Mouse (Mus musculus): ENCODE data around the gene Hsd17b2. TPM values are rescaled to one million over a fixed set of nuclear protein-coding genes. Genes with fewer than 3 reads are reported as not detected.

Gene Hsd17b2
- polyA plus RNA-seq, 1 experiment from 2014 or later, result not detected

GRCm38 (mm10) chr8:117783021-117783420 is 81.3 kb downstream of the Hsd17b2 start:
- H3K4me2 ChIP-seq (ENCODE audit: low read depth, low read length, severe bottlenecking), result no peak overlapping the region
- H3K27me3 ChIP-seq (ENCODE audit: control insufficient read depth, insufficient read depth, low read length), result no peaks in the 10 kb centered on the region
- no peak overlapping the region for H3K9ac ChIP-seq (ENCODE audit: low read length)
- H3K36me3 ChIP-seq (ENCODE audit: control insufficient read depth, insufficient read depth, low read length), result no peaks in the 10 kb centered on the region; the same call in 1 of the 2 replicates
- H3K27ac ChIP-seq (ENCODE audit: low read depth, low read length), result no peak overlapping the region
- no peaks in the 10 kb centered on the region; the same call in 1 of the 2 replicates for H3K9me3 ChIP-seq (ENCODE audit: control insufficient read depth, low read length)
- no peaks in the 10 kb centered on the region for H3K4me1 ChIP-seq (replicated peaks; ENCODE audit: control insufficient read depth, insufficient read depth, low read length)
- DNase-seq (ENCODE audit: low spot score) (peak; percentile 21), ATAC-seq (replicated peaks; ENCODE audit: low FRiP score) (no peak)
- H3K4me3 ChIP-seq (ENCODE audit: low read depth, low read length), result no peak overlapping the region
- 94% methylated on average over 7 of the region's 7 CpGs for whole genome bisulfite sequencing

- no peak overlapping the region for H3K9ac ChIP-seq (ENCODE audit: low read length)
- ATAC-seq (replicated peaks; ENCODE audit: low FRiP score) (no peak), DNase-seq (ENCODE audit: low spot score) (no peak)
- H3K36me3 ChIP-seq (ENCODE audit: control insufficient read depth, insufficient read depth, low read length), result peaks cover 3% of the 10 kb centered on the region; the same call in 1 of the 2 replicates
- no peak overlapping the region for H3K4me3 ChIP-seq (ENCODE audit: low read depth, low read length)
- 92% methylated on average over 3 of the region's 3 CpGs for WGBS
- no peak overlapping the region for H3K27ac ChIP-seq (ENCODE audit: low read depth, low read length)
- no peaks in the 10 kb centered on the region for H3K27me3 ChIP-seq (ENCODE audit: control insufficient read depth, insufficient read depth, low read length)
- H3K4me2 ChIP-seq (ENCODE audit: low read depth, low read length, severe bottlenecking), result no peak overlapping the region
- H3K4me1 ChIP-seq (replicated peaks; ENCODE audit: control insufficient read depth, insufficient read depth, low read length), result no peaks in the 10 kb centered on the region
- H3K9me3 ChIP-seq (ENCODE audit: control insufficient read depth, low read length), result no peaks in the 10 kb centered on the region; the same call in 1 of the 2 replicates
Measured at GRCm38 (mm10) chr8:117786428-117786827, 84.7 kb downstream of the Hsd17b2 start.

DNA sequence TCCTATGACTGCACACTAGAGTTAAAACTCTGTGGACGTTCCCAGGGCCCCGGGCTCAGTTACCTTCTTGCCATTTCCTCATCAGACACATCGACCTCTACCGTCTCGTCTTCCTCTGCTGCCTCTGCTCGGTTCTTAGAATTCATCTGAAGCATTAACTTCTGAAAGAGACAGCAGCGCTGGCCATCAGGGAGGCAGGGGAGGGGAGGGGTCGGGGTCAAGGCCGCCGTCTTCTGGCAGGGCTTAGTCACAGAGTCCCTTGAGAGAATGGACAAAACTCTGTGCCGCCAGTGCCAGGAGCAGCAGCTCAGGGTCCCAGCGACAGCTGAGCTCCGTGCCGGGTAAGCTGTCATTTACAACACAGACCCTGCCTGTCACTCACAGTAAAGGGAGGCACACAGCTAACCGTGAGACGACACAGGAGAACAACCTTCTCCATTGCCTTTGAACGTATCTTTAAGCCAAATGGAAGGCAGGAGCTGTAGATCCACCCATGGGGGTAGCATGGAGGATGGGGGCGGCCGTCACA is 91.0 kb downstream of the Hsd17b2 start:
- ATAC-seq (replicated peaks; ENCODE audit: low FRiP score) (no peak), DNase-seq (ENCODE audit: low spot score) (no peak)
- no peaks in the 10 kb centered on the region for H3K4me1 ChIP-seq (replicated peaks; ENCODE audit: control insufficient read depth, insufficient read depth, low read length)
- no peaks in the 10 kb centered on the region for H3K27me3 ChIP-seq (ENCODE audit: control insufficient read depth, insufficient read depth, low read length)
- H3K36me3 ChIP-seq (ENCODE audit: control insufficient read depth, insufficient read depth, low read length), result peaks cover 3% of the 10 kb centered on the region; the same call in 1 of the 2 replicates
- WGBS, result 86% methylated on average over 19 of the region's 19 CpGs
- H3K4me2 ChIP-seq (ENCODE audit: low read depth, low read length, severe bottlenecking), result no peak overlapping the region
- H3K9me3 ChIP-seq (ENCODE audit: control insufficient read depth, low read length), result no peaks in the 10 kb centered on the region
- no peak overlapping the region for H3K27ac ChIP-seq (ENCODE audit: low read depth, low read length)
- H3K4me3 ChIP-seq (ENCODE audit: low read depth, low read length), result no peak overlapping the region
- H3K9ac ChIP-seq (ENCODE audit: low read length), result no peak overlapping the region

DNA sequence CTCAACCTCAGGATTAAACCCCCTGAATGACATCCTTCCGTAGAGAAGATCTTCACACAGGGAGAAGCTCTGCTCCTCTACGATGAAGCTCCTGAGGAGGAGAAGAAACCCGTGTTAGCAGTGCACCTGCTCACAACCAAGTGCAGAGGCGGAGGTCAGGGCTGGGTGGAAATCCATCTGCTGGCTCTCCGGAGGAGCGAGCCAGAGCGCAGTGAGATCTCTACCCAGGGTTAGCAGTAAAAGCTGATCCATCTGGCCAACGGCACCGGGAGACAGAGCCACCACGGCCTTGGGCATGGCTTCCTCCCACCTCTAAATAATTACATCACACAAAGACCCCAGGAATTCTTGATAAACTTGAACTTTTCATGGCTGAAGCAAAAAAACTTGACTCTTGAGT is 92.9 kb downstream of the Hsd17b2 start:
- H3K27me3 ChIP-seq (ENCODE audit: control insufficient read depth, insufficient read depth, low read length), result no peaks in the 10 kb centered on the region
- H3K9me3 ChIP-seq (ENCODE audit: control insufficient read depth, low read length), result no peaks in the 10 kb centered on the region
- DNase-seq (ENCODE audit: low spot score) (no peak), ATAC-seq (replicated peaks; ENCODE audit: low FRiP score) (no peak)
- no peak overlapping the region for H3K27ac ChIP-seq (ENCODE audit: low read depth, low read length)
- H3K36me3 ChIP-seq (ENCODE audit: control insufficient read depth, insufficient read depth, low read length), result peaks cover 3% of the 10 kb centered on the region; the same call in 1 of the 2 replicates
- WGBS, result 94% methylated on average over 10 of the region's 10 CpGs
- H3K4me1 ChIP-seq (replicated peaks; ENCODE audit: control insufficient read depth, insufficient read depth, low read length), result no peaks in the 10 kb centered on the region
- H3K4me2 ChIP-seq (ENCODE audit: low read depth, low read length, severe bottlenecking), result no peak overlapping the region
- no peak overlapping the region for H3K4me3 ChIP-seq (ENCODE audit: low read depth, low read length)
- no peak overlapping the region for H3K9ac ChIP-seq (ENCODE audit: low read length)

DNA sequence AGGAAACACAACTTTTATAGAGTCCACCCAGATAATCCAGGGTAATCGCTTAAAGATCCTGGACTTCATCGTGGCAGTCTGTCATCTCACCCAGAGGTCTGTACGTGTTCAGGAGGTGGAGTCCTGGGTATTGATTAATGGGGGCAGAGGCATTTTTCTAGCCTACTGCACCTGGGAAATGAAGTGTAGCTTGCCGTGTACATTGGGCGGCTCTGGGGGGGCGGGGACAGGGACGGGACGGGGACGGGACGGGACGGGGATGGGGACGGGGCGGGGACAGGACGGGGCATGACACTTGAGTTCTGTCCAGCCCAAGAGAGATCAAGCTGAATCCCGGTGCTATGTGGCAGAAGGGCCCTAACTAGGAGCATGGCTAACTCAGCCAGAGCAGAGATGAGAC is 94.8 kb downstream of the Hsd17b2 start:
- H3K27me3 ChIP-seq (ENCODE audit: control insufficient read depth, insufficient read depth, low read length), result no peaks in the 10 kb centered on the region
- no peak overlapping the region for H3K27ac ChIP-seq (ENCODE audit: low read depth, low read length)
- H3K9me3 ChIP-seq (ENCODE audit: control insufficient read depth, low read length), result no peaks in the 10 kb centered on the region
- no peak overlapping the region for H3K9ac ChIP-seq (ENCODE audit: low read length)
- ATAC-seq (replicated peaks; ENCODE audit: low FRiP score), result no peak
- no peak for DNase-seq (ENCODE audit: low spot score)
- 96% methylated on average over 15 of the region's 15 CpGs for WGBS
- H3K4me1 ChIP-seq (replicated peaks; ENCODE audit: control insufficient read depth, insufficient read depth, low read length), result peaks cover 4% of the 10 kb centered on the region; the same call in 1 of the 2 replicates
- no peak overlapping the region for H3K4me3 ChIP-seq (ENCODE audit: low read depth, low read length)
- H3K36me3 ChIP-seq (ENCODE audit: control insufficient read depth, insufficient read depth, low read length), result no peaks in the 10 kb centered on the region; the same call in 1 of the 2 replicates
- H3K4me2 ChIP-seq (ENCODE audit: low read depth, low read length, severe bottlenecking), result no peak overlapping the region

DNA sequence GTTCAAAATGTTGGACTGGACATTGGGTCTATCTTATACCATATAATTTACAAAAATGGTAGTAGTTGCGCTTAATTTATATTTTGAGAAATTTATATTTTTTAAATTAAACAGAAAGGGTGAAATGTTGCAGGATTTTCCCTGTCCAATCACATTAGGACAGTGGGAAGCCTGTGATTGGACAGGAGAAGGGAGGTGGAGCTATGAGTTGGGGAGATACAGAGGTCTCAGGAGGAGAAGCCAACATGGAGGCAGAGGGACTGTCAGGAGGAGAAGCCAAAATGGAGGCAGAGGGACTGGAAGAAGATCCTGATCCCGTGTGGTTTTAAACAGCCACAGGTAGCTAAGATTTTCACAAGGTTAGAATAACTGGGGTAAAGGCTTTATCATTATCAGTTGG is 96.4 kb downstream of the Hsd17b2 start:
- H3K27me3 ChIP-seq (ENCODE audit: control insufficient read depth, insufficient read depth, low read length), result no peaks in the 10 kb centered on the region
- no peak overlapping the region for H3K4me2 ChIP-seq (ENCODE audit: low read depth, low read length, severe bottlenecking)
- DNase-seq (ENCODE audit: low spot score) (no peak), ATAC-seq (replicated peaks; ENCODE audit: low FRiP score) (no peak)
- no peak overlapping the region for H3K9ac ChIP-seq (ENCODE audit: low read length)
- peaks cover 4% of the 10 kb centered on the region; the same call in 1 of the 2 replicates for H3K4me1 ChIP-seq (replicated peaks; ENCODE audit: control insufficient read depth, insufficient read depth, low read length)
- H3K9me3 ChIP-seq (ENCODE audit: control insufficient read depth, low read length), result no peaks in the 10 kb centered on the region
- H3K27ac ChIP-seq (ENCODE audit: low read depth, low read length), result no peak overlapping the region
- no peaks in the 10 kb centered on the region; the same call in 1 of the 2 replicates for H3K36me3 ChIP-seq (ENCODE audit: control insufficient read depth, insufficient read depth, low read length)
- no peak overlapping the region for H3K4me3 ChIP-seq (ENCODE audit: low read depth, low read length)
- WGBS, result 81% methylated on average over 2 of the region's 2 CpGs

DNA sequence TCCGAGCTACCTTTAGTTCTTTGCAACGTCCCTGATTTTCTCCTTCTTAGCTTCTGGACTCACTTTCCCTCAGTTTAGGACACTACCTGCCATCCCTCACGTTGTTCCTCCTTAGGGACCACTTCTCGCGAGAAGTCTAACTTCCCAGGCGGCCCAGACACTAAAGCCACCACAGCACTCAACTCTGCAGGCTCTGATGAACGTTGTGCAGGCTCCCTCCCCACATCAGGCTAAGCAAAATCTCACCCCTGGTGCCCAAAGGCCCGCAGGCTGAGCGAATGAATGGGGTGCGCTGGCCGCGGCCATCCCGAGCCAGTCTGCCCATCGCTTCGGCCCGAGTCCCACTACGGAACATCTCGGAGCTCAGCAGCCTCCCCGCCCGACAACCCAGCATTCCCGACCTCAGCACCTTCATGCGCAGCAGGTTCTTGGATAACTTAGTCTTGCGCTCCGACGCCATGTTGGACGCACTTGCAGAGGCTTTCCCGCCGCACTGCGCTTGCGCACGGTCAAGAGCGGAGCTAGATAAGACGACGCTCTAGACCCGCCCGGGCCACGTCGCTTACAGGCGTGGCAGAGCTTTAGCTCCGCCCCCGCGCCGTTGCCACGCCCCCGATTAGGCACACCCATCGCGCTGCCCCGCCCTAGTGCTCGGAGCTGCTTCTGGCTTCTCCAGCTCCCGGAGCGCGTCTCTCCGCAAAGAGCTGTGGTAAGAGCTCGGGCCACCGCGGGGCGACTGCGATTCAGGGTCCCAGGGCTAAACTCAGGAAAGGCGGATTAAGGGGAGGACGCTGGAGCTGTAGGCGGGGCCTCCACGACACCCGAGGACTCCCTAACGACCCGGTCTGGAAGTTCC is 100.0 kb downstream of the Hsd17b2 start, which contains the start of gene Mphosph6:
Mphosph6 (minus strand) TSS at position 501 of the 856 bp plus-strand sequence.
- WGBS, result under 1% methylated on average over 65 of the region's 65 CpGs
- H3K4me3 ChIP-seq (ENCODE audit: low read depth, low read length), result peak within 1 kb of the TSS; percentile 70
- peak within 1 kb of the TSS; percentile 82 for H3K27ac ChIP-seq (ENCODE audit: low read depth, low read length)
- H3K36me3 ChIP-seq (ENCODE audit: control insufficient read depth, insufficient read depth, low read length), result no peaks in the 10 kb centered on the region; the same call in 1 of the 2 replicates
- DNase-seq (ENCODE audit: low spot score) (peak; percentile 99), ATAC-seq (replicated peaks; ENCODE audit: low FRiP score) (peak; percentile 99)
- peak within 1 kb of the TSS; percentile 89 for H3K9ac ChIP-seq (ENCODE audit: low read length)
- no peaks in the 10 kb centered on the region for H3K27me3 ChIP-seq (ENCODE audit: control insufficient read depth, insufficient read depth, low read length)
- H3K4me2 ChIP-seq (ENCODE audit: low read depth, low read length, severe bottlenecking), result peak within 1 kb of the TSS; percentile 61
- peaks cover 4% of the 10 kb centered on the region; the same call in 1 of the 2 replicates for H3K4me1 ChIP-seq (replicated peaks; ENCODE audit: control insufficient read depth, insufficient read depth, low read length)
- H3K9me3 ChIP-seq (ENCODE audit: control insufficient read depth, low read length), result no peaks in the 10 kb centered on the region

- H3K9ac ChIP-seq (ENCODE audit: low read length), result peak overlapping the region; percentile 55
- ATAC-seq (replicated peaks; ENCODE audit: low FRiP score) (peak; percentile 71), DNase-seq (ENCODE audit: low spot score) (no peak)
- WGBS, result 3% methylated on average over 11 of the region's 11 CpGs
- H3K27me3 ChIP-seq (ENCODE audit: control insufficient read depth, insufficient read depth, low read length), result no peaks in the 10 kb centered on the region
- H3K4me3 ChIP-seq (ENCODE audit: low read depth, low read length), result peak overlapping the region; percentile 70
- H3K4me2 ChIP-seq (ENCODE audit: low read depth, low read length, severe bottlenecking), result peak overlapping the region; percentile 61
- no peaks in the 10 kb centered on the region; the same call in 1 of the 2 replicates for H3K36me3 ChIP-seq (ENCODE audit: control insufficient read depth, insufficient read depth, low read length)
- H3K27ac ChIP-seq (ENCODE audit: low read depth, low read length), result no peak overlapping the region
- no peaks in the 10 kb centered on the region for H3K9me3 ChIP-seq (ENCODE audit: control insufficient read depth, low read length)
- peaks cover 4% of the 10 kb centered on the region; the same call in 1 of the 2 replicates for H3K4me1 ChIP-seq (replicated peaks; ENCODE audit: control insufficient read depth, insufficient read depth, low read length)
Measured at GRCm38 (mm10) chr8:117802299-117802689, 100.6 kb downstream of the Hsd17b2 start.

Measured in forebrain, embryonic 11.5 days (tissue).